Mouse (Mus musculus) CD4-positive, CD25-positive, alpha-beta regulatory T cell, adult 4 months (primary cell): ENCODE measurements around the gene Ugt1a6a. TPM values are rescaled to one million over a fixed set of nuclear protein-coding genes. Genes with fewer than 3 reads are reported as not detected.
A peak's percentile ranks its signal among the peaks of the same experiment; 100 is the strongest.

Source experiments
- ATAC-seq: one replicate; pipeline ENCODE4 v1.8.0; 2017
- polyA plus RNA-seq, 2 experiments: library from polyadenylated mRNA; unstranded; fragments of 100-300 nt; shearing (Covaris generic); gene quantifications; one replicate each; pipeline ENCODE4 v1.2.1; 2017

The Ugt1a6a gene
- polyA plus RNA-seq, 2 experiments from 2014 or later = 0.13 to 0.75 TPM

DNA sequence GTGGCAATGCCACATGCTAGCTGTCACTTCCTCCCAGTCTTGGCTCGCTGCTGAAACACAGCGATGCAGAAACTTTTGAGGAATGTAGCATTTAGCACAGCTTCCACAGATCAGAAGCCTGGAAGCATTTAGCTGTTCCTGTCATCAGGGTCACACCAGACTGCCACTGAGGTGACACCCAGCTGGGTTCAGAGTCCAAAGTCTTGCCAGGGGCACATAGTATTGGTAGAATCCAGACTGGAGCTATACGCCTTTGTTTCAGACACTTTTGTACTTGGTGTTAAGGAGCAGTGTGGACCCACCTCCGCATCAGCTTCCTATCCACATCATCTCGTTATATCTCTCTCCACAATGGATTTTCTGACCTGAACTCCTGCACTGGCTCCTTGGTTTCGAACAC lies 118.9 kb downstream of the Ugt1a6a start:
- no peak for ATAC-seq

DNA sequence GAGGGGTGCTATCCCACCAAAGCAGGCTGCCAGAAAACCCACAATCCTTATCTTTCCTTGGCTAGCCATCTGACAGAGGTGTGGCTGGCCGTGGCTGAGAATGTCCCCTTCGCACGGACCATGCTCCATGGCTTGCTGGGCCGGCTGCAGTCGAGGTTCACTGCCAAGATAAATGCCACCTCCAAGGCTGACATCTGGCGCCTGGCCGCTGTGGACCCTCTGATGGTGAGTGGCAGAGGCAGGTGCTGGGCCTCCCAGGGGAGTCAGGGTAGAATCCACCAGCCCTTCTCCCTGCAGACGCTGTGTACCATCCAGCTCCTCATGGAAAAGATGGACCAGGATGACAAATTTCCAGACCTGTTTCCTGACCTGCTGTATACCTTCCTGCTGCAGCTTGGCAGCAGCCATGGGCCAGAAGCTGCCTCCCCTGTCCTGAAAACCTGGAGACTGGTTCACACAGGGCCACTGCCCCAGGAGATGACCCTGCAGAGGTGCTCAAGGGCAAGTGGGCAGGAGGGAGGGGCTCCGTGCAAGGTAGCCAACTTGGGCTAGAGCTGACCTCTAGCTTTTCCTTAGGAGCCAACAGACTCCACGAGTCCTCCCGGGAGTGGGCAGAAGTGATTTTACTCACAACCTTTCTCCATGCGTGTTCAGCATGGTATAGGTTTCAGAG lies 120.3 kb downstream of the Ugt1a6a start:
- no peak for ATAC-seq

DNA sequence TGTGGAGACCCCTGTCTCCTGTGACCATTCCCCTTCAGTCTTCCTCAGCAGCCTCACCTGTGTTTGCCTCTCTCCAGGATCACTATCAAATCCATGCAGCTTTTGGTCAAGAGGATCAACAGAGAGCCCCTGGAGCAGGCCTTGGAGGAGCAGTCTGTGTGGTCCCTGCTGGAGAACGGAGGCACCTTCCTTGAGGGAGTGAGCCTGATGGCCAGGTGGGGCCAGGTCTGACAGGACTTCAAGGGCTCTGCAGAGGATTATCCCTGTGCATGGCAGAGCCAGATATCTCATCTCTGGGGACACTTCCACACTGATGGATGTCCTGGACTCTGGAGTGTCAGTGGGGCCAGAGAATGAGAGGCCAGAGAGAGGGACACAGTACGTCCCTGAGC lies 120.9 kb downstream of the Ugt1a6a start:
- ATAC-seq = no peak

DNA sequence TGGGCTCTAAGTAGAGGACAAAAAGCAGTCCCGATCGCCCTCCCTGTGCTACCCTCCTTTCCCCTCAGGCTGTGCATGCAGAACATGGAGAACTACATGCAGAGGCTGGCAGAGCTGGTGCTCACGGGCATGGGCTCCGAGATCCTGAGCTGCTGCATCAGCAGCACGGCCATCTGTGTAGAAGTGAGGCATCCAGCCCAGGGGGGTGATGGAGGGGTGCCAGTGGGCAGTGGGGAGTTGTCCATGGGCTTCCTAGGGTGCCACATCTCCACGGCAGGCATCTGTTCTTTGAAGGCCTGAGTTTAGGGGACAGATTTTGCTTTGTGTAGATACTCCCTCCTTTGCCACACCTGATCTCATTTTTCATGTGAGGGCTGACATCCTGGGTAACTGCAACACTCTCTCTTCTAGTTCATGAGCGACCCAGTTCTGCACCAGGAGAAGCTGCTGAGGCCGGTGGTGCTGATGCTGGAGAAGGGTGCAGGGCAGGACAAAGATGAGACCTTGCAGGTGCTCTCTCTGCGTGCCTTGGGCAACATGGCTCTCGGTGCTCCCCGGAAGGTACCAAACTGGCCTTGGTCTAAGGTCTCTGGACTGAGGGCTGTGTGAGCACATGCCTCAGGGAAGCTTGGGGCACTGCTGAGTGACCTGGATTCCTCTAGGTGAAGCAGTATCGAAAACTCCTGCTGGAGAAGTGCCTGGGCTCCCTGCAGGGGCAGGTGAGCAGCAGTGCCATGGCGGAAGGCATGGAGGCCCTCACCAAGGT lies 121.6 kb downstream of the Ugt1a6a start:
- ATAC-seq = no peak

DNA sequence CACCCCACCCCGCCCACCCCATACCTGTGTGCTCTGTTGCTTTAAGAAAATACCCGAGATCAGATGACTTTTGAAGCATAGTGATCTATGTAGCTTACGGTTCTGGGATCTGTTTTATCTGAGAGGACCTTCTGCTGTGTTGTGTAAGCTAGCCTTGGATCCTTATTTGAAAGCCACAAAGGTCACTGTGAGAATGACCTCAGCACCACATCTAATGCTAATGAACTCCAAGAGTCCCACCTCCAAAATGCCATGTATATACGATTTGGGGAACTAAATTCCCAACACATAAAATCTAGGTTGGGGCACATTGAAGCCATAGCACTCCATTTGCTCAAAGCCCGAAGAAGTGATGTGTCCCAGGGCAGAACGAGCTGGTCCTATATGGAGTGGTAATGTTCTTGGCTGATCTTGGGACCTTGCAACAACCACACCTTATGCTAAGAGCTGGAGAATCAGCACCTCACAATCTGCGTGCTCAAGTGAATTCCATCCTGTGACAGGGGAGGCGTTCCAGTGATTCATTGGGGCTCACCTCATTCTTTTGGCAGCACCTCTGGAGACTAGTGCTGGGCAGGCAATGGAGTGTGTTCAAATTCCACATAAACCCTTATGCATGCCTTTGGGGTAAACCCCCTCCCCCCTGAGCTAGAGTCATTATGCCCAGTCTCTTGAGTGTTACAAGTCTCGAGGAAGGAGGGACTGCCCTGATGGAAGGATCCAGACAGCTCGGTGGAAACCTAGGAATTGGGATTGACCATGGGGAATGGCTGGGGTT lies 122.5 kb downstream of the Ugt1a6a start:
- no peak for ATAC-seq

DNA sequence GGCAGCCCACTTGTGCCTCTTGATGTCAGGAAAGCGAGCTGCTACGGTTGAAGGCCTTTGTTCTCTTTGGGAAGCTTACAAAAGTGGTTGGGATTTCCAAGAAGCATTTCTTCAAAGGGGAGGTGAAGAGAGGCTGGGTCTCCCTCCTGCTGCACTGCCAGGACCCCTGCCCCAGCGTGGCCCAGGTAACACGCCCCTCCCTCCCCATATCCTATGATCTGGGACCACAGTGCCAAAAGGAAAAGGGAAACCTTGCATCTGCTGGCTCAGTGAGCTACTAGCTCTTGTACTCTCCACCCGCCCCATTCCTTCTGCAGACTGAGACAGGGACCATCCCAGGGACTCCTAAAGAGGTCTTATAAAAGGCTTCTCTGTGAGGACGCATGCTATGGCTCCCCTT lies 123.1 kb downstream of the Ugt1a6a start:
- no peak for ATAC-seq

DNA sequence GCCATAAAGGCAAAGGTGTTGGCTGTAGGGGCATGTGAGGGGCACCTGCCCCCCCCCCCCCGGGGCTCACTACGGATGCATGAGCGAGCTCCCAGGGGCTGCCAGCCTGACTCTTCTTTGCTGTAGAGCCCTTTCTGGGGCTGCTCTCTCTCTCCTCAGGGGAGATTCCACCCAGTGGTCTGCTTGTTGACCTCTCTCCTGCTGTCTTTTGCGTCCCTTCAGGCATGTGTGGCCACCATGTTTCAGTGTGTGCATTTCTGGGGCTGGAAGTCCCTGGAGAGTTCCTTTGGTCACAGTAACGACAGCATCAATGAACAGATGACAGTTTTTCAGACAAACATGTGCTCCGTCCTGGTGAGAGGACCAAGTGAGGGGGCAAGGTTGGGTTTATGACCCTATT lies 123.8 kb downstream of the Ugt1a6a start:
- no peak for ATAC-seq

DNA sequence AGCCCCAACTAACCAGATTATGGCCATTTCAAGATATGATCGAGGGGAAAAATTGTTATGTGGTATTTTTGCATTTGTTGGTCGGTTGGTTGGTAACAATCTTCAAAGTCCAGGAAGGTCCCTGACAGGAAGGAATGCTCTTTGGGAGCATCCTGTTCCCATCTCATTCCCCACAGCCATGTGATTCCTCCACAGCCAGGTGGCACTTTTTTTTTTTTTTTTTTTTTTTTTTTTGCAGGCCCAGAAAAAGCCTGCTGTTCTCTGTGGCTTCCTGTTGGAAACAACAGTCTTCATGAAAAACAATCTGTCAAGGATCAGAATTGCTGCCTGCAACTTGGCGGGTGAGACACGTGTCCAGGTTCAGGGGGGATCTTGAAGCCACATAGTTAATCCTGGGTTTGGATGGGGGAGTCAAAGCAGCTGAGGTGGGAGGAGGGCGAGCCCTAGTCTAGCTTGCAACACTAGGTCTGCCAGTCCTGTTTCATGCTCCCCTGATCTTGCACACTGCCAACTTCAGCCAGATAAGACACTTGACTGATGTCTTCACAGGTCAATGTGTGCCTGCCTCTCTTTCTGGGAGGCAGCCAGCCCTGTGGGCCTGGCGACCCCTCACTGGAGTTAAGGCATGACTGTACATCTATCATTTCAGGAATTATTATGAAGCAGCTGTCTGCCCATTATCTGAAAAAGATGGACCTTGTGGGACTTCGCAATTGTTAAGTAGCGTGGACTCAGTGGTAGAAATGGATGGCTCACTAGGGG lies 124.5 kb downstream of the Ugt1a6a start:
- ATAC-seq = peak; percentile 22

DNA sequence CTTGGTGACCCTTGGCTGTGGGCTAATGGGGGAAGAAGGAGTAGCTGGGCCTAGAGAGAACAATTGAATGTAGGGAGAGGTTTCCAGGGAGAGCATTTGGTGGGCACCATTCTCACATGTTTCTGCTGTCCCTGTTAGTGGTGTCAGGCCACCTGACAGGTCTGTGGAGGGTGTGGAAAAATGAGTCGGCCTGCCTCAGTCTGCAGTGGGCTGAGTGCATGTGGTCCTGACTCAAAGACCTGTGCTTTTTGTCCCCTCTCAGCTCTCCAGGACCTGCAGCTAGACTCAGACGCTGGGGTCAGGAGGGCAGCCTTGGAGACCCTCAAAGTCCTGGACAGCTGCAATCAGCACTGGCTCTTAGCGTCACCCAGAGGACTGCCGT lies 125.0 kb downstream of the Ugt1a6a start:
- ATAC-seq = no peak

DNA sequence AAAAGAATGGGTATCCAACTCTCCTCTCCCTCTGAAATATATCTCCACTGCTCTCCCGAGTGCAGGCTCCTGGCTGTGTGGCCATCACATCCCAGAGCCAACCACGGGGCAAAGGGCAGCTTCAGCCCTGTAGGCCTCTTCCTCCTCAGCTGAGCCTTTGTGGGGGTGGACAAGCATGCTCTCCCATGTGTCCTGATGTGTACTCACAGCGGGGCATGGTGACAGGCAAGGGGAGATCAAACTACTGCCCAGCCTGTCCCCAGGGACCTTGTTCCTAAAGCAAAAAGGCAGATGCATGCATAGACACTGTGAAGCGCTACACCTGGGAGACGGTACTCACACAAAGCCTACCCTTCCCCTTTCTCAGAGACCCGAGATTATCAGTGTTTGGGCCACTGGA lies 125.5 kb downstream of the Ugt1a6a start:
- ATAC-seq = no peak

DNA sequence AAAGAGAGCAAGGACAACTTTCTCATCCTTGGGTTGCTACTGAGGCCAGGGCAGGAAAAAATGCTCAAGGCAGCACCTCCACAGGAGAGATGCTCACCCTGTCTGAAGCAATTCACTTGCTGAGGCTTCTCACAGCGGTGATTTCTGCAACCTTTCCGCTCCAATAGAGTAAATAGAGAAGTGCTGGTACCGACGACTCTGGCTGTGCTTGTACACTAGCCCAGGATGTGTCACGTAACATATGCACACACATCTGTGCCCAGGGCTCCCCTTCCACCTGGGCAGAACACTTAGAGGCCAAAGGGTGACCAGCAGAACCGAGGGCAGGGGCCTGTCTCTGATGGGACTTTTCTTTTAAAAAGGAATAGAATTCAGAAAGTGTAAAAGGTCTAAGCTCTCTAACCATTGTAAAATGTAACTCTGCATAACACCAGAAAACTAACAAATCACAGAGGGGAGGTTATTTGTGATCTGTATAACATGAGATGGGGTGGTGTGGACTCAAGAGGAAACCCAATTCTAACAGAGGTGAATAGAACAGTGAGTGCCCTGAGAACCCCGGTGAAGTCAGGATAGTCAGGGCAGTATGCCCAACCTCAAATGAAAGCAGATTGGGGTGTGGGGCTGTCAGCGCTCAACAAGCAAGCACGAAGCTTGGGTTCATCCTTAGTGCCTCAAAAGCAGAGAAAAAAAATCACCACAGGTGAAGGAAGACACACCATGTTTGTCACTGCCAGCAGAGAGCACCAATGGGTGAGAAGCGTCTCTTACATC lies 126.2 kb downstream of the Ugt1a6a start:
- ATAC-seq = no peak

DNA sequence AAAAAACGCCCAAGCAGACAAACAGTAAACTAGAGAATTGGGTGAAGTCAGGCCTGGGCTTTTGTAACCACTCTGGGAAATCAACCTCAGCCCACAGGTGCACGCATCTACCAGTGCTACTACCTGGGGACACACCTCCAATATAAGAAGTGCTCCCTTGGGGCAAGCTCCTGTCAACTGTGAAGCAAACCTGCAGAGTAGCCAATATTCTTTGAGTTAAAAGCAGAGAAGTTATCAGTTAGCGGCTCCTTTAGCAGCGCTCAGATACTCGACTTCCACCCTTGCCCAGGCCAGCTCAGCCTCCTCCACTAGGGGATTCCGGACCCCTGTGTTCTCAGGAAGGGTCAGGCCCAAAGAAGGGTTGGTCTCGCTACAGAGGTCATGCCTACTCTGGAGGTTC lies 127.1 kb downstream of the Ugt1a6a start:
- no peak for ATAC-seq

DNA sequence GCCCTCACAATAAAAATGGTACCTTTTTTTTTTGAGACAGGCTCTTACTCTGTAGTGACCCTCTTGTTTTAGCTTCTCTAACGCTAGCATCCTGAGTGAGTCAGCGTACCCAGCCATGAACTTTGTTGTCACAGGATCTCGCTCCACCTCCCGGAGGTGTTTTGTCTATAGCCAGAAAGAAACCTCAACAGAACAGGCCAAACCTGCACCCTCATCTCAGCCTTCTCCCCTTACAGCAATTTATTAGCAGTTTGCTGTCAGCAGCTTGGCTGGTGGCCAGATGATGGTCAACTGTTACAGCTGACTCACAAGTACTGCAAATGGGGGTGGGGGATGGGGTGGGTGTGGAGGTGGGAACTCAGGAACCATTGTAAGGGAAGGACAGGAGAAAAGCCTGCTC lies 127.6 kb downstream of the Ugt1a6a start:
- ATAC-seq = no peak

DNA sequence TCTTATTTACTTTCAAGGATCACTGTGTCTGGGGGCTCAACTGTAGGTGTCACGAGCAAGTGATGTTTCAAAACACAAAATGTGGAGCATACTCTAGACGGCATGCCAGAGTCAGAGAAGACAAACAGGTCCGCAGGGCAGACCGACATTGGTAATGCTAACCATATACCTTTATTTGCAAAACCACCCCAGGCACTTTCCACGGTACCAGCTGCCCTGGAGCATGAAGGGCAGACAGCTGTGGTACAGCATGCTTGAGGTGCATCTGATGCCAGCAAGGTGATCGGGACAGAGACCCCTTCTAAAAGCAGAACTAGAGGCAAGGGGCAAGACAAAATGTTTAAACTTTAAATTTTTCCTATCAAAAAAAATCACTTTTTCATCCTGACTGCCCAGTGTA lies 128.4 kb downstream of the Ugt1a6a start:
- ATAC-seq = no peak

DNA sequence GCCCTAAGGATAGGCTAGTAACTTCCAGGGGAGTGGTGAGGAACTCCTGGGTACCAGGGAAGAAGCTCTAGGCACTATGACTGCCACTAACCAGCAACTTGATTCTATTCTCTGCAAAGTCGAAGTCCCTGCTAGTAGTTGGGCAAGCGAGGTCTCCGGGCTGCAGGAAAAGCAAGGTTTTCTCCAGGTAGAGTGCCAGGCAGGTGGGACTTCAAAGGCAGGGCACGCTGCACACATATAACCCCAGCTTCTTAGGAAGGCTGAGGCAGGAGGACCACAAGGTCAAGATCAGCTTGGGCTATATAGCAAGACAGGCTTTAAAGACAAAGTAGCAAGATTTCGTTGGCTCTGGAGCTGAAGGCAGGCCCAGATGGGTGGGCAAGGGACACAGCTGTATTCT lies 129.2 kb downstream of the Ugt1a6a start:
- no peak for ATAC-seq

DNA sequence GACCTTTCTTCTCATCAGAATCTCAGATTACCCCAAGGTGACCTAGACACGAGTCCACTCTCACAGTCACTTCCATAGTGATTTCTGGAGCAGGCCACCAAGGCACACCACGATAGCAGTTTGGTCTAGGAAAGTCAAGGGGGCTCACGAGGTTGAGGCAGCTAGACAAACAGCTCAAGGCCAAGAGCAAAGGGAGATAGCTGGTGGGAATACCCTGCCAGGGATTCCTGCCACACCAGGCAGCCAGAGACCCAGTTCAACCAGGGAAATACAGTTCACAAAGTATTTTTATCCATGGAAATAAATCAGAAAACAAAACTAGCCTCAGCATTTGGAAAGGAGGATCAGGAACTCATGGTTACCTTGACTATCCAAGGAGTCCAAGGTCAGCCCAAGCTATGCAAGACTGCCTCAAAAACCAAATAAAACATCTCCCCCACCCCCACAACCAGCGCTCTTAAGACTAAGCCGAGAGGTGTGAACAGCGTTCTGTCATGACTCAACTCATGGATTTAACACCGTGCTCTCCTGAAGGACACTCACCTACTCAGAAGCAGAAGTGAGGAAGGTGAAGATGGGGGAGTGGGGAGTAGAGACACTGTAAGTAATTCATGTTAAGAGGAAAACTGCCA lies 129.7 kb downstream of the Ugt1a6a start:
- ATAC-seq = no peak

DNA sequence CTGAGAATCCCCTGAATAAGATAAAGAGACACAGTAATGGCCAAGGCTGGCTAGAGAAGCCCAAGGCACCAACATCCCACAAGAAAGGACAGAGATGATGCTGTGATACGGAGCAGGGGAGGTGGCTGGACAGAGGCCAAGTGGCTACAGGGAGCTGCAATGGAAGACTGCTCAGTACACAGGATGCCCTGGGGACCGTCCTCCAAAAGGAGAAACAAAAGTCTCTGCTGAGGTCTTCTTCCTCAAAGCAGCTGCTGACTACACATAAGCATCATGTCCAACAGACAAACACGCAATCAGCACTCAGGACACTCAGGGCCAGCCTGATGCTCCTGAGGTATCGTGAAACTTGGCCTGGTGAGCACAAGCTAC lies 130.2 kb downstream of the Ugt1a6a start:
- ATAC-seq = no peak

DNA sequence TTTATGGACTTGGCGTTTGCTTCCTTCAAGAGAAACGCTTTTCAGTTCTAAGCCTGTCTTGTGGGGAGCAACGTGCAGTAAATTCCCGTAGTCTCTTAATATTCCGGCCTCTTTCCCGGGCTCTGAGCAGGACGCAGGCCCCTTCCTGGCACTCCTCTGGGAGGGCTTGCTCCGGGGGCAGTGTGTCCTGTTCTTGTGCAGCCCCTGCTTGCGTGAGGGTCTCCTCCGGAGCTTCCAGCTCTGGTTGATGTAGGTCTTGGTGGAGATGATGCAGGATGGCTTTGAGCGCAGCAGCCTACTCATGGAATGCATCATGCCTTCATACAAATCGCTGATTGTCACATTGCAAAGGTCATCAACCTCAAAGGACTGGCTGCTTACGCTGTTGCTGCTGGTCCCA lies 131.5 kb downstream of the Ugt1a6a start:
- ATAC-seq = no peak

DNA sequence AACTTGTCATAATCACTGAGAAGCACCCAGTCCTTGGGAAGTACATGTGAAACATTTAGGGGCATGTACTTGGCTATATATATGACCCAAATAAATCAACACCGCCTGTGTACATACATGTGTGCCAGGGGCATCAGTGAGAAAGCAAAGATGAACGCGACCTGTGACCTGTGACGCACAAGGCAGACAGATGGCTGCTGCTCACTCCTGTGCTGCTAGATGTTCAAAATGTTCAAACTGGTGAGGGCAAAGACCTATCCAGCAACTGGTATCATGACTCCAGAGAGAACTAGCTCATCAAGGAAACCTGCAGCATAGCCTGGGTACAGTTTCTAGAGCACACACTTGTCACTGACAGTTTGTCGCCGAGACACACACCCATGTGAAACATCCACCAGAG lies 132.9 kb downstream of the Ugt1a6a start:
- no peak for ATAC-seq

DNA sequence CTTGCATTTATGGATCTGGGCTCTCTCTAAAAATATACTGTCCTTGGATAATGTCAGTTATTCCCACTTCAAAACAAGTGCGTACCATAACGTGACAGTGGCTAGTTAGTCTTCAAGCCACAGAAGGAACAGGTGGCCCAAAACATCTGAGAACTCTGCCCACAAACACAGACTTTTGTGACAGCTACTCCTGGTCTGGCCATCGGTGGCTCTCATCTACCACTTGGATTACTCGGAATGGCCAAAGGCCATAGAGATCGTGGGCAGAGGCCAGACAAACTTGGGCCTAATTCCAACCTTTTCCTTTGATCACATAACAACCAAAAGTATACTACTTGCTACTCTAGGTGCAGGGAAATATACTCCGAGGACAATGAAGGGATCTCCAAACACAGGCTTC lies 133.5 kb downstream of the Ugt1a6a start:
- ATAC-seq = no peak
